Mouse (Mus musculus): ENCODE measurements at regions not wholly inside any gene's neighbourhood (a gene's known extent, or its start where the extent isn't known, plus 50 kb on each side); places are given as distances from the start of the nearest gene placed in this dataset.

- H3K9ac ChIP-seq = no peak overlapping the region
- H3K27me3 ChIP-seq (replicated peaks) = no peaks in the 10 kb centered on the region
- no peaks in the 10 kb centered on the region for H3K4me1 ChIP-seq
- no peak for ATAC-seq (ENCODE audit: low FRiP score, low read depth)
- H3K4me3 ChIP-seq = no peak overlapping the region
- 74% methylated on average over 8 of the region's 8 CpGs for WGBS
- H3K9me3 ChIP-seq = no peaks in the 10 kb centered on the region; the same call in 1 of the 2 replicates
- H3K4me2 ChIP-seq (replicated peaks) = no peak overlapping the region
- H3K27ac ChIP-seq = no peak overlapping the region
- H3K36me3 ChIP-seq = no peaks in the 10 kb centered on the region
Measured at GRCm38 (mm10) chr7:129948613-129949110, 357.0 kb downstream of the Wdr11 start.

- no peaks in the 10 kb centered on the region for H3K36me3 ChIP-seq
Measured at GRCm38 (mm10) chr7:129950456-129950855, 358.8 kb downstream of the Wdr11 start.

GRCm38 (mm10) chr7:129958379-129958778, 366.7 kb downstream of the Wdr11 start:
- H3K9me3 ChIP-seq = no peaks in the 10 kb centered on the region
- no peaks in the 10 kb centered on the region for H3K27me3 ChIP-seq (replicated peaks)
- H3K4me1 ChIP-seq = peaks cover 7% of the 10 kb centered on the region
- no peak for ATAC-seq (ENCODE audit: low FRiP score, low read depth)
- H3K36me3 ChIP-seq = no peaks in the 10 kb centered on the region
- WGBS = 15% methylated on average over 3 of the region's 3 CpGs
- H3K9ac ChIP-seq = no peak overlapping the region
- H3K27ac ChIP-seq = no peak overlapping the region
- H3K4me3 ChIP-seq = no peak overlapping the region
- no peak overlapping the region for H3K4me2 ChIP-seq (replicated peaks)

More at GRCm38 (mm10) chr7:129950456-129950855, 358.8 kb downstream of the Wdr11 start:
- H3K9me3 ChIP-seq = no peaks in the 10 kb centered on the region; the same call in 1 of the 2 replicates
- H3K4me3 ChIP-seq = no peak overlapping the region
- no peak overlapping the region for H3K4me2 ChIP-seq (replicated peaks)
- WGBS = 92% methylated on average over 1 of the region's 1 CpGs
- H3K9ac ChIP-seq = no peak overlapping the region
- no peaks in the 10 kb centered on the region for H3K27me3 ChIP-seq (replicated peaks)
- ATAC-seq (ENCODE audit: low FRiP score, low read depth) = no peak
- H3K27ac ChIP-seq = no peak overlapping the region
- no peaks in the 10 kb centered on the region for H3K4me1 ChIP-seq

- WGBS = 32% methylated on average over 12 of the region's 12 CpGs
- Histone ChIP-seq H3K4me1 (peaks cover 7% of the 10 kb centered on the region), H3K4me2 (replicated peaks) (no peak overlapping the region), H3K9ac (no peak overlapping the region), H3K36me3 (no peaks in the 10 kb centered on the region), H3K4me3 (no peak overlapping the region), H3K27ac (no peak overlapping the region), H3K9me3 (no peaks in the 10 kb centered on the region), H3K27me3 (replicated peaks) (no peaks in the 10 kb centered on the region)
- no peak for ATAC-seq (ENCODE audit: low FRiP score, low read depth)
Measured at GRCm38 (mm10) chr7:129962575-129962974, 370.9 kb downstream of the Wdr11 start.

GRCm38 (mm10) chr7:129964192-129964591, 372.5 kb downstream of the Wdr11 start:
- no peak overlapping the region for H3K9ac ChIP-seq
- H3K36me3 ChIP-seq = no peaks in the 10 kb centered on the region
- WGBS = 74% methylated on average over 8 of the region's 8 CpGs
- H3K27me3 ChIP-seq (replicated peaks) = no peaks in the 10 kb centered on the region
- H3K4me2 ChIP-seq (replicated peaks) = no peak overlapping the region
- no peak overlapping the region for H3K4me3 ChIP-seq
- no peak for ATAC-seq (ENCODE audit: low FRiP score, low read depth)
- H3K27ac ChIP-seq = no peak overlapping the region
- peaks cover 7% of the 10 kb centered on the region for H3K4me1 ChIP-seq
- no peaks in the 10 kb centered on the region for H3K9me3 ChIP-seq

- Histone ChIP-seq H3K27ac (no peak overlapping the region), H3K27me3 (replicated peaks) (no peaks in the 10 kb centered on the region), H3K4me3 (no peak overlapping the region), H3K4me1 (peaks cover 7% of the 10 kb centered on the region), H3K4me2 (replicated peaks) (no peak overlapping the region), H3K9ac (no peak overlapping the region), H3K36me3 (no peaks in the 10 kb centered on the region), H3K9me3 (no peaks in the 10 kb centered on the region)
- ATAC-seq (ENCODE audit: low FRiP score, low read depth) = no peak
- WGBS = 77% methylated on average over 9 of the region's 9 CpGs
Measured at GRCm38 (mm10) chr7:129965281-129966051, 373.8 kb downstream of the Wdr11 start.

GRCm38 (mm10) chr7:129966771-129967170, 375.1 kb downstream of the Wdr11 start:
- Histone ChIP-seq H3K27ac (no peak overlapping the region), H3K27me3 (replicated peaks) (no peaks in the 10 kb centered on the region), H3K4me3 (no peak overlapping the region), H3K4me2 (replicated peaks) (no peak overlapping the region), H3K9me3 (no peaks in the 10 kb centered on the region), H3K9ac (no peak overlapping the region), H3K4me1 (peaks cover 7% of the 10 kb centered on the region), H3K36me3 (no peaks in the 10 kb centered on the region)
- 85% methylated on average over 2 of the region's 2 CpGs for whole genome bisulfite sequencing
- ATAC-seq (ENCODE audit: low FRiP score, low read depth) = no peak

- Histone ChIP-seq H3K9me3 (no peaks in the 10 kb centered on the region), H3K4me1 (no peaks in the 10 kb centered on the region), H3K4me2 (replicated peaks) (no peak overlapping the region), H3K27me3 (replicated peaks) (no peaks in the 10 kb centered on the region), H3K9ac (no peak overlapping the region), H3K4me3 (no peak overlapping the region), H3K36me3 (no peaks in the 10 kb centered on the region), H3K27ac (no peak overlapping the region)
- WGBS = 86% methylated on average over 1 of the region's 1 CpGs
- ATAC-seq (ENCODE audit: low FRiP score, low read depth) = no peak
Measured at GRCm38 (mm10) chr7:129970201-129970600, 378.5 kb downstream of the Wdr11 start.

GRCm38 (mm10) chr7:129974206-129974605, 382.5 kb downstream of the Wdr11 start:
- WGBS = 73% methylated on average over 9 of the region's 9 CpGs
- no peaks in the 10 kb centered on the region for H3K9me3 ChIP-seq
- H3K27ac ChIP-seq = no peak overlapping the region
- H3K27me3 ChIP-seq (replicated peaks) = no peaks in the 10 kb centered on the region
- H3K4me2 ChIP-seq (replicated peaks) = no peak overlapping the region
- H3K36me3 ChIP-seq = no peaks in the 10 kb centered on the region
- no peak for ATAC-seq (ENCODE audit: low FRiP score, low read depth)
- no peak overlapping the region for H3K4me3 ChIP-seq
- no peaks in the 10 kb centered on the region for H3K4me1 ChIP-seq
- no peak overlapping the region for H3K9ac ChIP-seq

GRCm38 (mm10) chr7:129974837-129975236, 383.2 kb downstream of the Wdr11 start:
- Histone ChIP-seq H3K4me2 (replicated peaks) (no peak overlapping the region), H3K4me3 (no peak overlapping the region), H3K36me3 (no peaks in the 10 kb centered on the region), H3K27me3 (replicated peaks) (no peaks in the 10 kb centered on the region), H3K9me3 (no peaks in the 10 kb centered on the region), H3K4me1 (no peaks in the 10 kb centered on the region), H3K27ac (no peak overlapping the region), H3K9ac (no peak overlapping the region)
- no peak for ATAC-seq (ENCODE audit: low FRiP score, low read depth)
- 85% methylated on average over 11 of the region's 11 CpGs for WGBS

GRCm38 (mm10) chr7:129975781-129976514, 384.3 kb downstream of the Wdr11 start:
- Histone ChIP-seq H3K36me3 (no peaks in the 10 kb centered on the region), H3K4me2 (replicated peaks) (no peak overlapping the region), H3K27ac (no peak overlapping the region), H3K27me3 (replicated peaks) (no peaks in the 10 kb centered on the region), H3K4me1 (no peaks in the 10 kb centered on the region), H3K9me3 (no peaks in the 10 kb centered on the region), H3K4me3 (no peak overlapping the region), H3K9ac (no peak overlapping the region)
- 93% methylated on average over 21 of the region's 21 CpGs for WGBS
- no peak for ATAC-seq (ENCODE audit: low FRiP score, low read depth)

GRCm38 (mm10) chr7:129978576-129978975, 386.9 kb downstream of the Wdr11 start:
- no peak for ATAC-seq (ENCODE audit: low FRiP score, low read depth)
- Histone ChIP-seq H3K4me3 (no peak overlapping the region), H3K4me1 (no peaks in the 10 kb centered on the region), H3K27me3 (replicated peaks) (no peaks in the 10 kb centered on the region), H3K36me3 (no peaks in the 10 kb centered on the region), H3K27ac (no peak overlapping the region), H3K9ac (no peak overlapping the region), H3K4me2 (replicated peaks) (no peak overlapping the region), H3K9me3 (no peaks in the 10 kb centered on the region)
- WGBS = 84% methylated on average over 5 of the region's 5 CpGs

Data from neural tube, embryonic 12.5 days (tissue).